Mouse (Mus musculus) embryonic stem cell, embryonic (primary cell): ENCODE measurements at regions not wholly inside any gene's neighbourhood (a gene's known extent, or its start where the extent isn't known, plus 50 kb on each side); places are given as distances from the start of the nearest gene placed in this dataset.

Experiments
- CTCF ChIA-PET, 4 experiments: fragments of 300-600 bp in 2 of 4; fragments of 350-600 bp in 2 of 4; sonication (Branson Sonifier 250); formaldehyde crosslinking; loops; one replicate each; lab custom pipeline; 2022; ENCODE audit warnings: inconsistent platforms in 2 of 4; lab: Charles Lee
- POLR2A ChIA-PET, 4 experiments: fragments of 300-600 bp in 2 of 4; fragments of 350-600 bp in 2 of 4; sonication (Branson Sonifier 250); formaldehyde crosslinking; loops; one replicate each; lab custom pipeline; 2022; ENCODE audit warnings: antibody characterized with exemption in 4 of 4, inconsistent platforms in 1 of 4; lab: Charles Lee

- ChIA-PET POLR2A (no interaction called here), CTCF (no interaction called here)
These were observed 276.9 kb upstream of the Ldb2 start for GRCm38 (mm10) chr5:45076347-45076890.

- ChIA-PET CTCF (interaction anchor here in 1 of 4 experiments (0.5 kb wide), 1 partner anchor 244 kb away, joined by 4 read pairs; no protein-coding TSS in a partner anchor), POLR2A (no interaction called here)
These were observed 275.7 kb upstream of the Ldb2 start for GRCm38 (mm10) chr5:45075195-45075594.

- POLR2A ChIA-PET, result no interaction called here
- CTCF ChIA-PET, result no interaction called here
These were observed 273.0 kb upstream of the Ldb2 start for GRCm38 (mm10) chr5:45072529-45072928.

GRCm38 (mm10) chr5:45065917-45066699 is 266.6 kb upstream of the Ldb2 start:
- POLR2A ChIA-PET, result interaction anchor here in 1 of 4 experiments (0.6 kb wide), 1 partner anchor 28 kb away, joined by 3 read pairs; no protein-coding TSS in a partner anchor
- CTCF ChIA-PET, result no interaction called here

GRCm38 (mm10) chr5:45062567-45062966 is 263.1 kb upstream of the Ldb2 start:
- ChIA-PET CTCF (no interaction called here), POLR2A (no interaction called here)

- ChIA-PET CTCF (interaction anchor here in 1 of 4 experiments (0.6 kb wide), 1 partner anchor 179 kb away, joined by 3 read pairs; no protein-coding TSS in a partner anchor), POLR2A (no interaction called here)
These were observed 255.9 kb upstream of the Ldb2 start for GRCm38 (mm10) chr5:45055276-45055959.

- CTCF ChIA-PET, result no interaction called here
These were observed 249.9 kb upstream of the Ldb2 start for GRCm38 (mm10) chr5:45049410-45049809.

DNA sequence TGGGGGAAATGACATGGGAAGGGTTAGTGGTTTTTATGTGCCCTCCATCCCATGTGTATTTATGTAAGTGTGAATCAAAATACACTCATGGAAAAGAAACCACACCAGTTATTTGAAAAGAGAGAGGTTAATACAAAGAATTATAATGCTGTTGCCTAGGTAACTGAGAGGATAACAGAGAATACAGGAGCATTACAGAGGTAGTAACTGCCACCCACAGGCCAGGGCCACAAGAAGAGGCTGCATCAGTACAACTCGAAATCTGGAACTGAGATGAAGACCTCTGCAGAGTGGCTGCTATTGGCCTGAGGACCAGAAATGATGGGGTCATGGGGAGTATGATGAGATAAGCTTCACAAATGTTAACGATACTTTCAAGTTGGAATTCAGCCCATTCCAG is 243.4 kb upstream of the Ldb2 start:
- ChIA-PET POLR2A (no interaction called here), CTCF (no interaction called here)

More at GRCm38 (mm10) chr5:45049410-45049809, 249.9 kb upstream of the Ldb2 start:
- POLR2A ChIA-PET, result interaction anchor here in 1 of 4 experiments (0.6 kb wide), 1 partner anchor 78 kb away, joined by 3 read pairs; no protein-coding TSS in a partner anchor

GRCm38 (mm10) chr5:45036430-45036829 is 236.9 kb upstream of the Ldb2 start:
- CTCF ChIA-PET, result no interaction called here

DNA sequence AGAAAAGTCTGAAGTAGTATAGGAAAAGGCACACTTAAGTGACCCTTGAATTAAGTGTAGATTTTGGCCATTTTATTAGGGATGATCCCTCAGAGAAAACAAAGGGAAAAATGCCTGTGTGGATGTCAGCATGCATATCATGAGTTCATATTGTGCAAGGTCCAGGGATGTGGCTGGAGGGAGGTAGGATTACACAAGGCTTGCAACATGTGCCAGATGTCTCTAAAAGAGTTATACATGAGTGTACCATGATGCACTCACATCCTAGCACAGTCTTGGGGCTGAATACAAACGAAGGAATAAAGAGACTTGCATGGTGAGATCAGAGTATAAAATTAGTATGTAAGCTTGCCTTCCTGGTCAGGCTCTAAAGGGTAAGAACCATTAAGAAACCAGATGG is 233.7 kb upstream of the Ldb2 start:
- POLR2A ChIA-PET, result no interaction called here
- CTCF ChIA-PET, result no interaction called here

More at GRCm38 (mm10) chr5:45036430-45036829, 236.9 kb upstream of the Ldb2 start:
- POLR2A ChIA-PET, result interaction anchor here in 1 of 4 experiments (0.6 kb wide), 1 partner anchor 12 kb away, joined by 4 read pairs; no protein-coding TSS in a partner anchor

DNA sequence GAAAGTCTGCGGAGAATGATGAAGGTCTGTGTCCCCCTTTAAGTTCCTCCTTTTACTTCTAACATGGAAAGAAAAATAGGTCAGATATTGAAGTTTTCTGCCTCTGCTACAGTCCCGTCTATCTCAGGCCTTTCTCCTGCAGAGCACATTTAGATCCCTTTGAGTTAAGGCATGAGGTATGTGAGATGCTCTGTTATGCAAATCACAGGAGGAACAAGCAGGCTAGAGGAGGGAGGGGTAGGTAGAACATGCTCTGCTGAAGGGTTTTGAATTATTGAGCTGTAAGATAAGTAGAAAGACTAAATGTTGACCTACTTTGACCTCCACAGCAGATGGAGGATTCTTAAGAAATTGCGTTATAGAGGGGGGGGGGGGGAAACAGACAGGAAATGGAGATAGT is 228.4 kb upstream of the Ldb2 start:
- ChIA-PET POLR2A (no interaction called here), CTCF (interaction anchor here in 1 of 4 experiments (0.5 kb wide), 1 partner anchor 1150 kb away, joined by 3 read pairs; no protein-coding TSS in a partner anchor)

GRCm38 (mm10) chr5:45025383-45025782 is 225.9 kb upstream of the Ldb2 start:
- CTCF ChIA-PET, result no interaction called here
- POLR2A ChIA-PET, result interaction anchor here in 1 of 4 experiments (0.6 kb wide), 1 partner anchor 493 kb away, joined by 3 read pairs; no protein-coding TSS in a partner anchor

- CTCF ChIA-PET, result no interaction called here
- POLR2A ChIA-PET, result no interaction called here
These were observed 208.4 kb upstream of the Ldb2 start for GRCm38 (mm10) chr5:45007930-45008329.

- CTCF ChIA-PET, result interaction anchor here in 1 of 4 experiments (0.7 kb wide), 1 partner anchor 137 kb away, joined by 3 read pairs; no protein-coding TSS in a partner anchor
These were observed 201.5 kb upstream of the Ldb2 start for GRCm38 (mm10) chr5:45000996-45001395.

DNA sequence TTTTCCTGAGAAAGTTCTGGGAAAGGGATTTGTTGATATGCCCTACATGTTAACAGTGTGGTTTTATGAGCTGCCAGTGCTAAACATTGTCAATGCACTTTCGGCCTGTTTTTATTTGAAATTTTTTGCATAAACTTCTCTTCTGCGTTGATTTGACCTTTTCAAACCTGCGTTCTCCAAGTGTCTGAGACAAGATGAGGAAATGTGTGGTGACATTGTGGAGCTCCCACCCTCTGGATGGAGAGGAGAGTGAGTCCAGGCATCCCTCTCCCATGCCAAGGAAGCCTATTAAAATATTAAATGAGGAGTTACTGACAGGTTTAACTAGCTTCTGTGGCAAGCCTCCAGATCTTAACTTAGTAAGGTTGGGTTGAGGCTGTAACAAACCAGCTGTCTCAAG is 199.6 kb upstream of the Ldb2 start:
- CTCF ChIA-PET, result no interaction called here
- POLR2A ChIA-PET, result interaction anchor here in 1 of 4 experiments (0.6 kb wide), 1 partner anchor 165 kb away, joined by 3 read pairs; no protein-coding TSS in a partner anchor

More at GRCm38 (mm10) chr5:45000996-45001395, 201.5 kb upstream of the Ldb2 start:
- POLR2A ChIA-PET, result interaction anchor here in 1 of 4 experiments (0.5 kb wide), 1 partner anchor 43 kb away, joined by 4 read pairs; no protein-coding TSS in a partner anchor

DNA sequence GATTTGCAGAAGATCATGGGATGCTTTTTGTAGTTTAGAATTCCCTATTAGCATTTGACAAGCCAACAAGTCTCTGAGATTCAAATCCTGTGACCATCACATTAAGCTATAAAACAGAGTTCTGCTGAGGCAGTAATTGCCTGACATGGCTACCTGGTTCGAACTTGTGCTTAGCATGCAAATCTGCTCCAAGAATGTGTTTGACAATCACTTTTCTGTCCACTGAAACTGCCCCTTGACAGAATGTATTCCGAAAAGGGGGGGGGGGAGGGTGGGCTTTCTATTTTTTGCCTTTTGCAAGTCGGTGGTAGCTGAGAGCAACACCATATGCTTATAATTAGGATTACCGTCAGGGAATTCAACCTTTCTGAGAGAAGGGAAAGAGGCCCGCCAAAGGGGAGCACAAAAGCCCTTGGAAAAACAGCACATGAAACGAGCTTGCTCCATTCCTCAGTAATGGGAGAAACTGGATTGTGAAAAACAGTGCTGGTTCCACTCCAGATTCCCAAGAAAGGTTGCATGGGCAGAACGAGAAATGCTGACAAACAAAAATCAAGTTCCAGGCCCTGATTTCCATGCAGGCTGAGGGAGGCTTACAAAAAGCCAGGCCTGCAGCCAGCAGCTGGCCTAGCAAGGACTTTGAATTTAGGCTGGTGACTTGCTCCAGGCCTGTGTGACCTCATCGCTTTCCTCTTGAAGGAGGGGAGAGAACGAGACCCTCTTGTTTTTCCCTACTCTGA is 176.1 kb upstream of the Ldb2 start:
- ChIA-PET CTCF (no interaction called here), POLR2A (interaction anchor here in 2 of 4 experiments (0.6 to 0.8 kb wide), 2 partner anchors 289 to 460 kb away, joined by 3 to 8 read pairs; no protein-coding TSS in a partner anchor)

DNA sequence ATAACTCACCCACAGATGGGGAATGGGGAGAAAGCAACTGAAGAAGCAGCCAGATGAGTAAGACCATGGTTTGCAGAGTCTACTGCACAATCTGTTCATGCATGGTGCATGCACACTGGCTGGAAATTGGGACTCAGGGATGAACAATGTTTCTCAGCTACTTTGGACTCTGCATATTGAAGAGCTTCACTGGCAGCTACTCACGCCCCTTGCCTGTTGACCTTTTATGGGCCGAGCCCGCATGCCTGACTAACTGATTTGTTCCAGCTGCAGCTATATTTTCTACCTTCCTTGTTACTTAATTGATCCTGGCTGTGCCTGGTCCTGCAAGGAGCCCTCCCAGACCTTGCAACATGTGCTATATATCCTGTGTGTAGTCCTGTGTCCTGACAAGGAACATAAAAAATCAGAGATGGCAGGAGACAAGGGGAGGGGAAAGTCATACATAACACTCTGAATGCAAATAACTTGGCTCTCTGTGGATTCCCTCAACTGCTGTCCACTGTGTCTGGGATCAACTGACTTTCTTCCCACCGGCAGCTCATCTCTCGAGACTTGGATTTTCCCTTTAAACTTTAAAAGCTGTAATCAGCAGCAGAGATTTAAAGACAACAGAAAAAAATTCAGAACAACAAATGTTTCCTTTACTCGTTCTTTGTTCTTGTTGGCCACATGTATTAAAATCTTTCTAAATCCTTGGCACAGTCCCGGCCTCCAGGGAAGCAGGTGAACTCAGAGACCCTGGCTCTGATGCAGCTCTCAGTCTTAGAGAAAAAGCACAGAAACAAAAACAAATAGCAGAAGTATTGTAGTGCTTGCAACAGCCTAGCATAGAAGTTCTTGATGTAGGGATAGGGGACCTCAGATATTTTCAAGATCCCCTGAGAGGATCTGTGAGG is 143.8 kb upstream of the Ldb2 start:
- CTCF ChIA-PET, result no interaction called here
- POLR2A ChIA-PET, result no interaction called here

- CTCF ChIA-PET, result no interaction called here
- POLR2A ChIA-PET, result no interaction called here
These were observed 143.1 kb upstream of the Ldb2 start for GRCm38 (mm10) chr5:44942575-44942974.
